Mouse (Mus musculus) monocyte, adult 5-6 weeks (primary cell): ENCODE data around the gene Mst1. TPM values are rescaled to one million over a fixed set of nuclear protein-coding genes. Genes with fewer than 3 reads are reported as not detected.
A peak's percentile ranks its signal among the peaks of the same experiment; 100 is the strongest.

Source experiments
- ATAC-seq: fragments of 153-309, 156-312 bp; replicated peaks from 2 replicates; pipeline ENCODE4 v1.8.0; 2017; ENCODE audit warnings: mild to moderate bottlenecking; ENCODE audit not compliant: low TSS enrichment, insufficient number of reproducible peaks, severe bottlenecking, poor library complexity, low FRiP score
- total RNA-seq: library from RNA; stranded (forward); fragments of 200-1000, 200-491, 200-594 nt; gene quantifications from 3 replicates; pipeline ENCODE4 v1.2.3, GENCODE M21; 2017

The Mst1 gene
- total RNA-seq, result not detected in 3 replicates

- no peak for ATAC-seq
Observed at GRCm38 (mm10) chr9:108080168-108080567, at the start of gene Mst1. TSS of gene Mst1 (plus strand) at chr9:108080436.

DNA sequence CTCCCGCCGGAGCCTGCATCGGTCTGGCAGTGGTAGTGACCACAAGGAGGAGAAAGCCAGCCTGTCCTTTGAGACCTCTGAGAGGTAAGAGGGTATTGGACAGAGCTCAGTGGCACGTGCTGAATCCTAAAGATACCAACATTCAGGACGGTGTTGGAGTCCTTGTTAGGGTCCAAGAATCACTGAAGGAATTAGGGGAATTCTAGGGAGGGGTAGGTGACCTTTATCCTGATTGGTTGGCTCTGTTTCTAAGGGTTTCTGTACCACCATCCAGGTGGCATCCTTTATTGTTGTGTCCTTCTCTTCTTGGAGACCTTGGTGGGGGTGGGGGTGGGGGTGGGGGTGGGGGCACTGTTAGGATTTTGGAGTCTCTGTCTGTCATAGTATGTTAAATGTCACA is 48.1 kb upstream of the Mst1 start:
- no peak for ATAC-seq

DNA sequence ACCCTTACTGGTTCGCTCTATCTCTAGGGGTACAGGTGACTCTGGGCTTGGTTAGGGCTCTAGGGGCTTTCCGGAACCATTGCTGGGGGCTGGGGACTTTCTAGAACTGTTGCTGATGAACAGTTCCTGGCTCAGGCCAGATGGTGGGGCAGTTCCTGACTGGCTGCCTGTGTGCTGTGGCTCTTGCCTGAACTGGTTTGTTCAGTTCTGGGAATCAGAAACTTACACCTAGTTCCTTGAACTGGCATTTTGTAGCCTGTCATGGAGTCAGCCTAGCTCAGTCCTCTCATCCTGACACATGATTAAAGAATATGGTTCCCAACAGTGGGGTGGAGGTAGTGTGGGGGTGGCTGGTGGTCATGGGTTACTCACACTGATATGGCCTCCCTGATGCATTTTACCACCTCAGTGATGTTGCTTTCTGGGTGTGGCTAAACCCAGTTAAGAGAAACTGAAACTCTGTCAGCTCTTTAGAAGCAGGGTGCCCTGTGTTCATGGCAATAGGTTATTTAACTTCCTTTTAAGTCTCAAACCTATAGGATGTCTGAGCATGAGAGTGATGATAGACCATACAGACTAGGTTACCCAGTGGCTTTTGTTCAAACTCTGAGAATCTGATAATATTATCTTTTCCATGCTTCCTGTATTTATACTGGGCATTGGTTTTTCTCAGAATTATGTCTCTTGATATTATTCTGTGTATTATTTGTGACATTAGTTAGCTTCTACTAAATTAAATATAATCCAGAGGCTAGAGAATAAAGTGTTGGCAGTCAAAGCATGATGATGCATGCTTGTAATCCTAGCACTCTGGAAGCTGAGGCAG is 44.7 kb upstream of the Mst1 start:
- no peak for ATAC-seq

DNA sequence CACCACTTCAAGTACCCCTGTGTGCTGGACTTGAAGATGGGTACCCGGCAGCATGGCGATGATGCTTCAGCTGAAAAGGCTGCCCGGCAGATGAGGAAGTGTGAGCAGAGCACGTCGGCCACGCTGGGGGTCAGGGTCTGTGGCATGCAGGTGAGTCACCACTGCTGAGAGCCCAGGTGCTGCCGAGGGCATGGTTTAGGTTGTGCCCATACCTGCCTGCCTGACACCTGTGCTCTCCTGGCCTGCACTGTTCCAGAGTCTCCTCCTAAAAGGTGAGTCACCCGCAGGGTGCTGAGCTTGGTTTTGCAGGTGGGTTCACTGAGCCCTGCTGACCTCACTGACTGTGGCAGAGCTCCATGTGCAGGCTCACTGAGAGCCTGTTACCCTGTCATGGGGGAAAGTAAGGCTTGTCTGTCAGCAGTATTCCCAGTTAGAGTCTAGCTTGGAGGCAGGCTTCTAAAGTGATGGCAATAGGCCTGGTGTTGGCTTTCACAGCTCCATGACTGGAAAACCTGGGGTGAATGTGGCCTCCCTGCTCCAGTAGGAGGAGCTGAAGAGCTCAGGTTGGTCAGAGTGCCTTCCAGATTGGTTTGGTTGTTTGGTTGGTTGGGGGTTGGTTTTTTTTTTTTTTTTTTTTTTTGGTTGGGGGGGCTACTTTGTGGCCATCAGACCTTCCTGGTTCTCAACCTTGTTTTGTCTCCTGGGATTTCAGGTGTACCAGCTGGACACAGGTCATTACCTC is 35.3 kb upstream of the Mst1 start:
- no peak for ATAC-seq

DNA sequence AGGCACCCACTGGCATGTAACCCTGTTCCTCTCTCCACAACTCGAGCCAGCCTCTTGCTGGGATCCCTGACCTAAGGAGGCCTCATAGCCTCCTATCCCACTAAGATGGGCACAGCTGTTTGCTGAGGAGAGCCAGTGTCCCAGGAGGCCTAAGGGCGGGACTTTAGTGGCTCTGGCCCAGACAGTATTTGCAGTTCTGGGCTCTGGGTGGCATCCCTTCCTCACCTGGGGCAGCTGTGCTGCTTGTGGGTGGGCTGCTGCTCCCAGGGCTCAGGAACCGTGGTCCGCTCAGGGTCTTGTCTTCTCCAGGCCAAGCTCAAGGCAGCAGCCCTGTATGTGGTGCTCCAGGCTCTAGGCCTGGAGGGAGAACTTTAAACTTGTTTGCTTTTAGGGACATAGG is 33.7 kb upstream of the Mst1 start:
- ATAC-seq, result no peak

- no peak for ATAC-seq
Observed at GRCm38 (mm10) chr9:108047601-108048565, 32.4 kb upstream of the Mst1 start.

DNA sequence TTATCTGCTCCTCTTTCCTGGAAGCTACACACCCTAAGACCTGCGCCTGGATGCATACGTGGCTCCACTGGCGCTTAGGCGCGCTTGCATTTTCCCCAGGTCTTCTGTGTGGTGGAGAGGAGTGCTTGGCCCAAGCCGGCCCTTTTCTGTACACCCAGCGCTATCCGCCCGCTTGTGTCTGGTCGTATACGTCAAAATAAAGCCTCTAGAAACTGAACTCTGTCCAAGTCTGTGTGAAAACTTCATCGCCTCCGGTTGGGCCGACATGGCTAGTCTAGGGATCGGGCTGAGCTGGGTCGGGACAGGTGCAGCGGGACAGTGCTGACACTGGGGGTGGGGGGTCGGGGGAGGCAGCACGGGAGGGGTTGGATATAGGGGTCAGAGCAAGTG is 31.7 kb upstream of the Mst1 start:
- no peak for ATAC-seq

DNA sequence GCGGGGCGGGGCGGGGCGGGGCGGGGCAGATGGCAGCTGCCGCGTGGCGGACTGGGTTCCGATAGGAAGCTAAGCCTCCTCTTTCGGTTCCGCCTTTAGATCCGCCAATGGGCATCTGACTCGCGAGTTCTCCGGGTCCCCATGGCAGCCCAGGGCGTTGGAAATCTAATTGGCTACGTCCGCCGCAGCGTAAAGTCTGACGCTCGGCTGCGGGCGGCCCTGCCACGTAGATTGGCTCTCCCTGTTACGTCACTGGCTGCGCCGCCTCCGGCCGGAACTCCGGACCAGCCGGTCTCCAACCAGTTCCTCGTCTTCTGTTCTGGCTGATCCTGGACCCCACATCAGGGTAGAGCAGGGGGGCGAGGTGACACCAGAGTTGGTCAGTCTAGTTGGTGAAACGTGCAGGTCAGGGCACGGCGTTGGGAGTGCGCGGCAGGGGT is 31.2 kb upstream of the Mst1 start, which contains the start of gene Gmppb:
Gene Gmppb, plus strand, starts transcription at position 227 of the 440 bp plus-strand sequence.
- peak; percentile 87 for ATAC-seq

GRCm38 (mm10) chr9:108049561-108050251 is 30.5 kb upstream of the Mst1 start:
- no peak for ATAC-seq

DNA sequence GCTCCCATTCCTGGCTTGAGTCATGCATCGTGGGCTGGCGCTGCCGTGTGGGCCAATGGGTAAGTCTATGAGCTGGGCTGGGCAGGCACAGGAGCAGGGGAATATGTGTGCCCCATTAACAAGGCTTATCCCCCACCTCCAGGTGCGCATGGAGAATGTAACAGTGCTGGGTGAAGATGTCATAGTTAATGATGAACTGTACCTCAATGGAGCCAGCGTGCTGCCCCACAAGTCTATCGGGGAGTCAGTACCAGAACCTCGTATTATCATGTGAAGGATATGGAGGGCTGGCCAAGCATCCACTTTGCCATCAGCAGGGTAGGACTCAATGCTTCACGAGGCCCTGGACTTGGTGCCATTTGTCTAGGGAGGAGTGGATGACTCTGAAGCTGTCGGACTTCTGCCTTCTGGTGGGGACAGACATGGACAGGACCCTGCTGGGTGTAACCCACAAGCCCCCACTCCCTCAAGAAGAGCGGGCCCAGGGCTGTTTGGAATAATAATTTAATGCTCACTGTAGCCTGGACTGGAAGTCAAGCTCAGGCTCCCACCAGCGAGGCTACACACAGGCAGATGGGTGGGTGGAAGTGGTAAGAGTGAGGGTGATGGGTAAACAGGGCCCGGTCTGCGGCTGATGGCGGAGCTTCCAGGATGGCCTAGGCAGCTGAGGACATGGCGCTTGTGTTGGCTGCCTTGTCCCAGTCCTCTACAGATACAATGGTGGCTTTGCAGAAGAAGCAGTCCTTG is 28.9 kb upstream of the Mst1 start:
- ATAC-seq, result no peak

DNA sequence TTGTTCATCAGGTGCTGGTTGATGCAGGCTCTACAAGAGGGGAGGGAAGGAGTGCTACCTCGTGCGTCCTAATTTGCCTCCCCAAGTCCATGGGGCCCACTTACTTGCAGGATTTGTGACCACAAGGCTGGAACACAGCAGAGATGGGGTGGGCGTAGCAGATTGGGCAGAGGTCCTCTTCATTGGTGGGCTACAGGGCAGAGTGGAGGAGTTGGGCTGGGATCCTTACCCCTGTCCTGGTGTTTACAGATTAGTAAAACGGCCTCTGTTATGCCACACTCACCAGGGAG is 28.4 kb upstream of the Mst1 start:
- no peak for ATAC-seq

DNA sequence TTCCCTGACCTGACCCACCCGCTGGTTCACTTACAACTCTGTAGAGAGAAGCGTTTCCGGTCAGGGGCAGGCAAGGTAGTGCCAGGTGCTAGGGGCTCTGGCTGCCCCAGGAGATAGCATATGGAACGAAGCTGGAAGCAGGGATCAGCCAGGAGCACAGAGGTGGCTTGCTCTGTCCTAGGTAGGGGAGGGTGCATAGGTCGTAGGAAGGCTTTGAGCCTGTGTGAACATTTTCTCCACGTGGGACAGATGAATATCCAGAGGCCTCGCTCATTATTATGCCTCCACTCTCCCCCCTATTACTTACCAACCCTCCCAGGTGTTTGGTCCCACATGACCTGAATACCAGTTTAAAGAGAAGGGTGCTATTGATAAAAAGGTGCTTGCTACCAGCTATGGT is 27.8 kb upstream of the Mst1 start:
- ATAC-seq, result no peak

DNA sequence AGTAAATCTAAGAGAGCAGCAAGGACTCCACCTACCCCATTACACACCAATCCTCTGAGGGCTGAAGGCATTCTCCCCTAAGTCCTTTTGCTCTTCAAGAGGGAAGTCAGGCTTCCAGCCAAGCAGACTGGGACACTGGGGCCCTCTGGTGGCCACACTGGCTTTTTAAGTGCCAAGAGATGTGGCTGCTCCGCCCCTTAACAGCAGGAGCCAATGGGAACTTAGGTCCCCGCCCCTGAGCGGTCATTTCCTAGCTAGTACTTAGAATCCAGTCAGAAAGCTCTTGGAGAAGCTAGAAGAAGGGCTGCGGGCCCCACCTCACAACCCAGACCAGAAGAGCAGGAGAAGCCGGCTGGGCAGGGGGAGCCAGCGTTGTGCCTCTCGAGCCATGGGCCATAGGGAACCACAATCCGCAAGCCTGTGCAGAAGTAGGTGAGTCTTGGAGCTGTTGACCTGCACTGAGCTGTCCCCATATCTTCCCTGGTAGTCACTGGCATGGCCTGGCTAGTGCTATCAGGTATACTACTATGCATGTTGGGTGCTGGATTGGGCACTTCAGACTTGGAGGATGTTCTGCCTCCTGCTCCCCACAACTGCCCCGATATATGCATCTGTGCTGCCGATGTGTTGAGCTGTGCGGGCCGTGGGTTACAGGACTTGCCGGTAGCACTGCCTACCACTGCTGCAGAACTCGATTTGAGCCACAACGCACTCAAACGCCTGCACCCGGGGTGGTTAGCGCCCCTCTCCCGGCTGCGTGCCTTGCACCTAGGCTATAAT is 27.2 kb upstream of the Mst1 start, which contains the start of gene Amigo3:
Gene Amigo3, plus strand, starts transcription at position 275 of the 780 bp plus-strand sequence.
- ATAC-seq, result peak; percentile 83

GRCm38 (mm10) chr9:108053665-108054225 is 26.5 kb upstream of the Mst1 start:
- ATAC-seq, result no peak

GRCm38 (mm10) chr9:108054331-108055040 is 25.8 kb upstream of the Mst1 start:
- no peak for ATAC-seq

DNA sequence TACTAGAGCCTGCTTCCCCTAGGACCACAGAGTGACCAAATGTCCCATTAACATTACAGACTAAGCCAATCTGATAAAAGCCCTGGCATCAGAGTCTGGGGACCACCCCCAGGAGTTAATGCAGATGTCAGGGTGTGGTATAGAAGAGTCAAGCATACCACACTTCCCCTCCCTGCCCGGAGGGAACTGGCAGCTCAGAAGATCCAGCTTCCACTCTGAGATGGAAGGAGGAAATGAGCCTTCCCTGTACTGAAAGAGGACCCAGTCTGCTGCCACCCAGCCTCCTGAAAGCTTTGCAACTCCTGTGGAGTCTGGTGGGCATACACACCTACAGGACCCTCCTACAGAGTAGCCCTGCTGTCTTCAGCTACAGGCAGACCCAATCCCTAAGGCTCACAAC is 25.2 kb upstream of the Mst1 start:
- no peak for ATAC-seq
